Mouse (Mus musculus): ENCODE results near the gene Ovol2.

Gene Ovol2

DNA sequence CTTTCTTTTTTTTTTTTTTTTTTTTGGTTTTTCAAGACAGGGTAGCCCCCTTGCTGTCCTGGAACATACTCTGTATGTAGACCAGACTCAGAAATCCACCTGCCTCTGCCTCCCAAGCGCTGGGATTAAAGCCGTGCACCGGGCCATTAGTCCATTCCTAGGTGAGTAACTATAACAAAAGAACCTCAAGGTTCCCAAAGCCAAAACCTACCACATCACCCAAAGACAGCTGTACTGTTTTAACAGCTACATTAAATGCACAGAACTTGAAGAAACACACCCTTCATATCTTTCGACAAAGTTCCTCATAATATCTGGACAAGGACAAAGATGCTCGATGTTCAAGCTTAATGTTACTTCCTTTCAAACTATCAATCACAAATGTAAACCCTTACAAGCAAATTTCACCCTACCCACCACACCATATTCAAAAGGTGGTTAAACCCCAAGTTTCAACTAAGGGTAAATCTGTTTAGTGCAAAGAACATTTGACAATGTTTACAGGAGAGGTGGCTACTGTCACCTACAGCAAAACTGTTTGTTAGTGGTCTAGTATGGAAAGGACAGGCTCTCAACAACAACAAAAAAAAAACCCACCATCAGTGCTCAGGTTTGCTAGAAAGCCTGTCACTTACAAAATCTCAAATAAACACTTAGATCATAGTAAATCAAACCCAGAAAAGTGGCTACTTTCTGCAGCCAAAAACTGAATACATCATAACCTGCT, 64.8 kb downstream of the Ovol2 start:
- no peak for DNase-seq (ENCODE audit: low spot score)

DNA sequence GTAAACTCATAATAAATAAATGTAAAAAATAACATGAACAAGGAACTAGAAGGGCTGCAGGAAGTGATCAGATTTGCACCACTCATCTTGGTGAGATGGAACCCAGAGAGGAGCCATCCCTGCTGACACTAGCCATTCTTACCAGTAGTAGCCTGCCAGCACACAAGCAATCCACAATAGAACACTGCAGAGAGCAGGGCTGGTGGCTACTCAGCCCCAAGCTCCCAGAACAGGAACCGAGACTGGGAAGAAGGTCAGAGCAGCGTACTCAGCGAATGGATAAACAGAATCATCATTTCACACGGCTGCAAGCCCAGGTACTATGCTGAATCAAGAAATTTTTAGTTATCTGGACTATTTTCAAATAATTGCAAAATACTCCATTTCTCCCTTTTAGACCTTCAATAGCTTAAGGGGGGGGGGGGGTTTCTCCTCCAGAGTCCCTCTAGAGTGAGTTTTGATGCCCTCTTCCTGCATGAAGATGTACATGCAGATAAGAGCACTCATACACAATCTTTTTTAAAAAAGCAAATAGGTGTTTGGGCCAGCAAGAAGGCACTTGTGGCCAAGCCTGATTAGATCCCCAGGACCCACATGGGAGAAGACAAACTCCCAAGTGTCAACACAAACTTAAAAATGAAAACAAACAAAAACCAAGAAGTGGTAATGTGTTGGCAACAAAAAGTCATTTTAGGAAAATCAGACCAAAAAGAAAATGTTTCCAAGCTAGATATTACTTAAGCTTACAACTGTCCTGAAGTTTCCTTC, 65.8 kb downstream of the Ovol2 start:
- DNase-seq (ENCODE audit: low spot score) = no peak

DNA sequence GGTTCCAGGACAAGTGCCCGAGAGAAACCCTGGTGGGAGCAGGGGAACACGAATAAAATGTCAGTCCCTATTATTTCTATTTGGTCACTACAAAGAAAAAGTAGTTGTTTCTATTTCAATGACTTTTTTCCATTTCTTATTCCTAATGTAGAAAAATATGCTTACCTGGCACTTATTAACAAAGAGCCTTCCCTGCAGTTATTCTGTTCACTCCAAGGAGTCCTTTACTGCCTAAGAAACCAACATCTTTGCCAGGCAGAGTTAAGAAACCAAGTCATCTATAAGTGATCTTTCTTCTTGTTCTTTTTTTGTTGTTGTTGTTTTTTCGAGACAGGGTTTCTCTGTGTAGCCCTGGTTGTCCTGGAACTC, 66.8 kb downstream of the Ovol2 start:
- no peak for DNase-seq (ENCODE audit: low spot score)

DNA sequence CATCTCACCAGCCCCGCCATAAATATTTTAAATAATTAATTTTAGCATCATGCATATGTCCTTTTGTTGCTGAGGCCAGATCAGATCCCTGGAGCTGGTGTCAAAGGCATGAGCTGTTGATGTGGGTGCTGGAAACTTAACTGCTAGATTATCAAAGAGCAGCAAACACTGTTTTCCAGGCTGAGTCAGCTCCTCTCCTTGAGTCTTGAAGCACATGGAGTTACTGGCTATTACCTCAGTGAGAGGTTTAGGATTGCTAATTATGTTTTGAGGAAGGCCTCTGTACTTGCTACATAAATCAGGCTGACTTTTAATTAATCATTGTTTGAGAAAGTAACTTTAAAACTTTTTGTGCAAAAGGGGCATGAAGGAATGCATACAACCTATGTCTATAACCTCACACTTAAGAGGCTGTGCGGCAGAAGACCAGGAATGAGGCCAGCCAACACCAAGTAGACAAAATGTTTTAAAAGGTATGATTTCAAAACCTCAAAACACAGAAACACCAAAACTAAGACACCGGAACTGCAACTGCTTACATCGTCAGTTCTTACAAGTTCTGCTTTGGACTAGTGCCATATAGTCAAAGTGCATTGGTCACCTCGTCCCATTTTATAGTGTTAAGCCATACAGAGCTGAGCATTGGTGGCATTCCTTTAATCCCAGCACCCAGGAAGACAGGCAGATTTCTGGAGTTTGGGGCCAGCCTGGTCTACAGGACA, 67.4 kb downstream of the Ovol2 start:
- DNase-seq (ENCODE audit: low spot score) = no peak

DNA sequence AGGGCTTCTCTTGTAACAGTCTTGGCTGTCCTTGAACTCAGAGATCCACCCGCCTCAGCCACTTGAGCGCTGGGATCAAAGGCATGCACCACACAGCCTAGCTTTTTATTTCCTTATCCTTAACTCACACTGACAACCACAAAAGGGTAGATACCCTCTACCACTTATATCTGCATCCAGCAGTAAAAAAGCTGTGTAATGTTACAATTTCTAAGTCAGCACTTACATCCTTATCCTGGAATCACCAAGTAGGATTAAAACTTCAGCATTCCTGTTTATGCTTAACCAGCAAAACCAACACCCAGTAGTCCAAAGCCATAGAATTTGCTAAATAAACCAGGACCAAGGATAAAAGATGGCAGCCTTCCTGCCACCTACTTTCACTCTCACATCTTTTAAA, 69.1 kb downstream of the Ovol2 start:
- no peak for DNase-seq (ENCODE audit: low spot score)
